Mouse (Mus musculus) T-helper 2 cell (primary cell): ENCODE results near the gene Spout1.

Experiments
- in situ Hi-C: fragments of 300-600 bp; cut with MboI, MseI; formaldehyde crosslinking; loops from one replicate; pipeline ENCODE4 v1.15.1; 2025; ENCODE audit warnings: high pct_unique_total_duplicates

Gene Spout1

DNA sequence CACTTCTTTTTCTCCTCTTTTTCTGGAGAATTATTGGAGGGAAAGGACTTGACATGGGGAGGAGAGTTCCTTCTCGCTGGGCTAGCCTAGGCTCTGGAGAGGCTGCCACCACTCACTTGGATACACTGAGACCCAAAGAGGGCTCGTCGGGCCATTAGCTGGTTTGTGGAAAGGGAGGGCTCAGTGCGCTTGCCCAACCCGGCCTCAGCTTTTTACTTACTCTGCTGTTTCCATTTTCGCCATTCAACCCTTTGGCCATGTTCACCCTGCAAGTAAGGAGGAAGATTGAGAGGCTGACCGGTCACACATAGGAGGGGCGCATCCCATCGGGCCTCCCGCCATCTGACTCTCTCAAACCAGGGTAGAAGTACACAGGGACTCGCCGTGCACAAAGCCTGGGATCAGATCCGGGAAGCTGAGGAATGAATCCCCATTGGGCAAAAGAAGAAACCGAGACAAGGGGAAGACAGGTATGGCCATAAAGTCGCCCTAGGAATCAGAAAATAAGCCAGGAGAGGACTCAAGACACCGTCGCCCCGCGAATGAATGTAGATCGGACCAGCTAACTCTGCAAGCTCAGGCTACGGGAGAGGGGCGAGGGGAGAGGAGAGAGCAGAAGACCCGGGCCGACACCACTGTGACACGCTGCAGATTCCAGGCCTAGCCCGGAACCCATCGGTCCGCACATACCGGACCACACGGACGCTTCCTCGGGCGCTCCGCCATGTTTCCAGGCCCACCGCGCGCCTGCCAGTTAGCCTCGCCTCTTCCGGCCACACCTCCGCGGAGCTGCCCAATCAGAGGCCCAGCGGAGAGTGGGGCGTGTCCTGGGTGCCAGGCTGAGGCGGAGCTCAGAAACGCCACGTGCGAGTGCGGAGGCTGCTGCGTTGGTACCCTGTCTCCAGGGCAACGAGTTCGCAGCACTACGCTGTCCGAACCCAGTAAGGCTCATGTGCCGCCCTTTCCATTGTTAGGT is at the start of gene Spout1:
Gene Spout1, minus strand, starts transcription at position 760 of the 976 bp plus-strand sequence.
- in situ Hi-C loops: loop anchor here (5.0 kb wide), 1 partner anchor 89 kb away; the partner anchor contains the start of gene Phyhd1

DNA sequence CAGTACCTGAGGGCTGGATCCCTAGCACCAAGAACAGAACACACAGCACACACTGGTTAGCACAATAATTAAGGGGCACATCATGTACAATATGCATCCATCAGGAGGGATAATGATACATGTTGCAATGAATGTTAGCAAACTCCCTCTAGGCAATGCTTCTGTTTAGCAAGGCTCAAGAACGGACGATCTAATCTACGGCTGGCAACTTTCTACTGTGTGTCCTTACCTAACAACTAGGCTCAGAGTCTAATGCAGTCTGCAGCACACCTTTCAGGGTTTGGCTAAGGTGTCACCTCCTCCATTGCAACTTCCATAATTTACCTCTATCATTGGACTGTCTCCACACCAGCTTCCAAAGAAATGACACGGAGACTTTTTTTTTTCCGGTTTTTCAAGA is 38.0 kb upstream of the Spout1 start:
- in situ Hi-C loops: no loop called here

DNA sequence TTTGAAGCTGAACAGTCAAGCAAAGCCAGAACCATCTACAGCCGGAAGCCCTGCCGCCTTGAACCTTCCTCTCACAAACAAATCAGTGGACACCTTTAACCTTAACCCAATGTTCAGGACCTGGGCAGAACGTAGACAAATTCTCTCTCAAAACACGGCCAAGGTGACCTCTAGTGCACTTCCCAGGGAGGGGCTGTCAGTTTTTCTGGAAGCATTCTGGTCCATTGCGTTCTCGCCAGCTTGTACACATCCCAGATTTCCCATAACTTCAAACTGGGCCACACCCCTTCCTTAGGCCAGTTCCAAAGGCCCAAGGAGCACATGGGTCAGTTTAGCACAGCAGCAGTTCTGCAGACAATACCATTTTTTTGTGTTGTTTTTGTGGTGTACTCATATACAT is 37.2 kb upstream of the Spout1 start:
- in situ Hi-C loops: no loop called here

DNA sequence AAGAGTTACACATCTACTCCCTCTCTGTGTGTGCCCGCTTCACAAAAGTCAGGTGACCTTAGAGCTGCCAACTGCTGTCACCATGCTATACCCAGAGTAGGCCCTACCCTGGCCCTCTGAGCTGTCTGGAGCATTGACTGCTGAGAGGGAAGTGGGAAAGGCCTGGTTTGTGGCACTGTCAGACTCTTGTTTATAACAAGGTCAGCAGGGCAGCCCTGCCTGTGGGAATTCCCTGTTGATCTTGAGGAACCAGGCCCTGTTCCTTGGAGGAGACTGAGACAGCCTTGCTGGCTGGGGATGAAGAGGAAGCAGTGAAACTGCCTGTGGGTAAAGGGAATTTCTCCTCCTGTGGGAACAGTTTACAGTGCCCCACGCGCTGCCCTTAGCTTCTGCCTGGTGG is 36.5 kb upstream of the Spout1 start:
- in situ Hi-C loops: no loop called here

DNA sequence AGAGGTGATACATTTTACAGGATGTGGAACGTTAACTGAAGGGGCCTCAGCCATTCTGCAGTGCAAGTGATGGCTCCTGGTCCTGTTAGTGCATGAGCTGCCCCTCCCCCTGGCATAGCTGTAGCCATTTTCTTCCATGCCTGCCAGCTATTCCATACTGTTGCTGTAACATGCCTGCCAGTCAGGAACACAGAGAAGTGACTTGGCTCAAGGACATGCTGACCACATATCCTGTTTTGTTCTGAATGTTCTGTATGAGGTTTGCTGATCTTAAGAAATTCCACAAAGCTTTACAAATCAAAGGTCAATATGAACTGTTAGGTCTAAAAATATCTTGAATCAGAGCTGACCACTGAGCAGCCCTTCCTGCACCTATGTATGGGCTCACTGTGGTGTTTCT is 34.7 kb upstream of the Spout1 start:
- in situ Hi-C loops: no loop called here

DNA sequence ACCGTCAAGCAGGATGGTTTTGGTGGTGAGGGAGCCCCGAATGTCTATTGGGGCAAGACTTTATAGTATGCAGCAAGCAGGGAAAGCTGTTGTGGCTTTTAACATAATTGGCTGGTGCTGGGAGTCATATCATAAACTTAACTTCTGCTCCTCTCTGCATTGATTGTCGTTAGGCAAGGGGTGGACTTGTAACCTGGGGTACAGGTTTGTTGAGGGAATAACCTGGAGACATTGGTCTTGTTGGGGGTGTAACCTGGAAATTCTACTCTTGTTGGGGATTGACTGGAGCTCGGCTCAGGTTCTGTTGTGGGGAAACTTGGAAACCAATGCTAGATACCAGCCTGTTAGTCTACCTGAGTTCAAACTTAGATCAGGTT is 33.9 kb upstream of the Spout1 start:
- in situ Hi-C loops: no loop called here

DNA sequence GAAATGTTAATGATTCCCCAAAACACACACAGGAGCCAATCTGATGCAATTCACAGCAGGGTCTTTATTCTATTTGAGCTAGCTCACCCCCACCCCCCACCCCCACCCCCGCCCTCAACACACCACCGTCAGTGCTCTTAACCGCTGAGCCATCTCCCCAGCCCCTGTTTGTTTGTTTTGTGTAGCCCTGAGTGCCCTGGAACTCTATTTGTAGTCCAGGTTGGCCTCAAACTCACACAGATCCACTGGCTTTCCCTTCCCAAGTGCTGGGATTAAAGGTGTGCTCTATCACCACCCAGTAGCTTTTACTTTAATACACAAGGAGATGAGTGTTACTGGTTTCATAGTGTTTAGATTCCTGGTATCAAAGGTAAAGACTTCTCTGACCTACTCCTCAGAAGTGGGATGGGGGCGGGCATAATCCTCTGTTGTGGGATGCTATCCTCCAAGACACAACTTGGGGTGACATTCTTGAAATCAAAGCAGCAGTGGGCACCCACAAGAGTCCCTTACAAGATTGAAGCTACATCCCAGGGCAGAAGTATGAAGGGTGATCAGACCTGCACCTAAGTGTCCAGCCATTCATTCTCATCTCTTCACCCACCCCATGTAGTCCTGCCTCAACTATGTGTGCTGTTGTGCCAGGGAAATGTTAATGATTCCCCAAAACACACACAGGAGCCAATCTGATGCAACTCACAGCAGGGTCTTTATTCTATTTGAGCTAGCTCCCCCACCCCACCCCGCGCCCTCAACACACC is 33.3 kb upstream of the Spout1 start:
- in situ Hi-C loops: no loop called here

DNA sequence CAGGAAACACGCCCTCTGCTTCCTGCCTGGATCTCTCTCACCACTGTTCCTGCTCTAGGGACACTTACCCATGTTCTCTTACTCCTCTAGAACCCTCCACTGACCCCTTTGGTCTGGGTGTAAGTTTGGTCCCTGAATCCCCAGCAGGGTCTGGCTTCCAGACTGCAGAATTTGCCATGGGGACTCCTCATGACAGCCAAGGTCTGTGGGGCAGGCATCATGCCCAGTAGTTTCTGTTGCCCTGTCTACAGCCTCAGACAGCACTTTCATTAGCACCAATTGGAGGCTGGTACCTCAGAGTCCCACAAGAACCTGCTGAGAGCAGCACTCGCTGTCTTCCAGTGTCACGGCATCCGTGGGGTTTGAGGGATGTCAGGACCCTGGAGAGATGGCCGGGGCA is 29.6 kb upstream of the Spout1 start:
- in situ Hi-C loops: loop anchor here (5.0 kb wide), 1 partner anchor 36 kb away; the partner anchor contains the start of gene Endog

DNA sequence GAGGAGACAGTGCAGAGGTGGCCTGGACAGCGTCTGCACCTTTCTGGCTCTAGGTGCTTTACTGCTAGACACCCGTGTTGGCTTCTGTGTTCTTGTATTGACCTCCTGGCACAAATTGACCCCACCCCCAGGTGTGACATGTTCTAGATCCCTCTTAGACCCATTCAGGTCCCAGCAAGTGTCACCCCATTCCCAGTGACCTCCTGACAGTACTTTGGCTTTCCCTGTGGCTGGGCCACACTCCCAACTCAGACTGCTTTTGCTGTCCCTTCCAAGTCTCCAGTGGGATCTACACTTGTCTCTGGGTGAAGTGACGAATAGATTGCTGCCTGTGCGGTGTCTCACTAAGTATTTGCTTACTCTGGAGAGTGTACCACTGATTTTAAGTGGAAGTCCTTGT is 29.1 kb upstream of the Spout1 start:
- in situ Hi-C loops: loop anchor here (5.0 kb wide), 1 partner anchor 35 kb away; the partner anchor contains the start of gene Endog

DNA sequence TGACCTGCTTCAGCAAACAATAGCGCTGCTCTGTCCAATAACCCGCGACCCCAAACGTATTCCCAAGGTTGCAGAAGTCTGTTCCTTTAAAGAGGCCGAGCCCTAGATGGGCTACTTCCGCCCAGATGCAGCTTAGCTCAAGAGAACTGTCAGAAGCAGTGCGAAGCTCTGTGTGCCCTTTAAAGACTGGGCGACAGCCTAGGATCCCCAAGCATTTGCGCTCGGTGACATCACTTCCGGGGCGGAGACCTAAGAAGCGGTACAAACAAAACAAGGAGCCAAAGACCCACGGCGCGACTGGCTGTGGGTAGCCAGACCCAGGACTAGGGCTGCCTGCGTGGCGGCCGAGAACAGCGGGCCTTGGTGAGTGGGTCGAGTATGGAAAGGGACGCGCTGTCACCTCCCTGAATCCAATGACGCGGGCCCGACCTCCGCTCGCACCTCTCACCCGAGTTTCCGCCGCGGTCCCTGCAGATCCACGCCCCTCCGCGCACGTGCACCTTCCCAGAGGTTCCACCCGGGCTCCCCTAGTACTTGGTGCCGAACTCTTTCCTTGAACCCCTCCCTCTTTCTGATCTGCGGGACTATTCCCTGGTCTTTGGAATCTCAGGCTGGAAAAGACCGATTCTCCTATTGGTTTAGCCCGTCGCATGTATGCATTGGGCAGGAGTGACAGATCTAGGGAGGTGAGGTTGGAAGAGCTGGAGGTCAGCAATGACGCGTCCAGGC is 27.5 kb upstream of the Spout1 start, which contains the start of gene Kyat1:
Gene Kyat1, minus strand, starts transcription at position 219 of the 729 bp plus-strand sequence.
- in situ Hi-C loops: loop anchor here (5.0 kb wide), 1 partner anchor 33 kb away; the partner anchor contains the start of gene Endog

DNA sequence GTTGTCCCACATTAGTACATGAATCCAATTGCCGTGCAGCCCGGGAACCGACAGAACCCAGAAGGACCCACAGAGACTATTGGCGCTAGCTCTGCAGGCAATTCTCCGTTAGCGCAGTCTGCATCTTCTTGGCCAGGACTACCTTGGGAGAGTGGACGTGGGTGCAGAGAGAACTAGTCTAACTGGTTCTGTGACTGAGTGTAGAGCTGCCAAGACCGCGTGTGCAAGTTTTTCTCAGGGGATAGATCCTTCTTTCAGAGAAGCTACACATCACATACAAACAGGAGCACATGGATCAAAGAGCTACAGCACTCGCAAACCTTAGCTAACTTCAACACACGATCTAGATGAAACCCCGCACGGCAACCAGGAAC is 27.0 kb upstream of the Spout1 start:
- in situ Hi-C loops: loop anchor here (5.0 kb wide), 1 partner anchor 33 kb away; the partner anchor contains the start of gene Endog

DNA sequence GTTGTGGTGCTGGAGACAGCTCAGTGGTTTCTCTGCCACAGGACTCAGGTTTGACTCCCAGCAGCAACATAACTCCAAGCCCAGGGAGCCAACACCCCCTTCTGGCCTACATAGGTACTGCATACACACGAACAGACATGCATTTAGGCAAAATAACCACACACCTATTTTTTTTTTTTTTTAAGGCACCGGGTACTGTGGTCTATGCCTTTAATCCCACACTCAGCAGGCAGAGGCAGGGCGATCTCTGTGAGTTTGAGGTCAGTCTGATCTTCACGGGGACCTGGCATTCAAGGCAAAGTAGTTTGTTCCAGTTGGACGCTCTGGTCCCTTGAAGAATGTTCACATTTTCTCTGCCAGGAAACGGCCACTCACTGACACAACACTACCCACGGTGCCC is 25.2 kb upstream of the Spout1 start:
- in situ Hi-C loops: no loop called here

DNA sequence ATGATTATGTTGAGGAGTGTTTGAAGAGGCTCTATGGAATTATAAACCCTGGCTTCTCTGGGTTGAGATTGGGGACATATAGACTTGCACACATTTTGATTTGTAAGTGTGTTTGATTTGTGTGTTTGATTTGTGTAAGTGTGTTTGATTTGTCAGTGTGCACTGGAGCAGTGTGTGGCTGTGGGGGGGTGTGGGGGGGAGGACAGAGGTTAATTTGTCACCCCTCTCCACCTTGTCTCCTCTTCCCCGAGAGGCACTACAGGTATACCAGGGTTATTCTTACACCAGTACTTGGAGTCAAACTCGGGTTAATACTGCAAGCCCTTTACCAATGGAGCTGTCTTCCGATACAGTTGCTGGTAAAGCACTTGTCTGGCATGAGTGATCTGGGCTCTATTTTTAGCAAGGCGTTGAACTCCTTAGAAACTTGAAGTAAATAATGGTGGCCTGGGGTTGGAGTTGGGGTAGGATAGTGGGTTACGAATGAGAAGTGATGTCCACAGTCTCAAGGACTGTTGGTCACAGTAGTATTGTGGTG is 22.2 kb upstream of the Spout1 start:
- in situ Hi-C loops: no loop called here

DNA sequence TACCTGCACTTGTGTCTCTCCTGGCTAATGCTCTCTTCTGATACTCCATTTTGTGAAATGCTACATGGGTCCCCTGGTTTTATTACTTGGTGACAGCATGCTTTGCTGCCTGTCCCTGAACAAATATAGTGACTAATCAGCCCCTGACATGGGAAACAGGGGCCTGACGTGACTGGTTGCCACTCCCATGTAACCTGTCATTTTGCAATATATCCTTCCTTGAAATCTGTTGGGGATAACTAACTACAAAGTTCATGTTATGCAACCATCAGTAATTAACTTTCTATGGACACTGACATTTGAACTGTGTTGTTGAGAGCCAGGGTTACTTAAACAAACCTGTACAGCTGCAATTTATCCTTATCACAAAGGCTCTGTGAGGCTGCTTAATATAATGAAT is 21.7 kb upstream of the Spout1 start:
- in situ Hi-C loops: no loop called here

DNA sequence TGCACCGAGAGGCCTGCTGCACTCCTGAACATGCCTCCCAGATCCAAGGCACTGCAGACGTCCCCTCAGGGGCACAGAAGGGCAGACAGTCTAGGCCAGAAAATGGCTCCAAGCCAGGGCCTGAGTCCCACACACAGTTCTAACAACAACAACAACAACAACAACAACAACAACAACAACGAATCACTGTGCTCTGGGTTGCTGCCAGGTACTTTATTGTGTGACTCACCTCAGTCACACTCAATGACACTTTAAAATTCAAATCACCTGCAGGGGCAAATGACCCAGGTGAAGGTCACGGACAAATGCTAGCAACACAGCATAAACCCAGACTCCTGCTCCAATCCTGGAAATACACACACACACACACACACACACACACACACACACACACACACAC is 19.8 kb upstream of the Spout1 start:
- in situ Hi-C loops: no loop called here

DNA sequence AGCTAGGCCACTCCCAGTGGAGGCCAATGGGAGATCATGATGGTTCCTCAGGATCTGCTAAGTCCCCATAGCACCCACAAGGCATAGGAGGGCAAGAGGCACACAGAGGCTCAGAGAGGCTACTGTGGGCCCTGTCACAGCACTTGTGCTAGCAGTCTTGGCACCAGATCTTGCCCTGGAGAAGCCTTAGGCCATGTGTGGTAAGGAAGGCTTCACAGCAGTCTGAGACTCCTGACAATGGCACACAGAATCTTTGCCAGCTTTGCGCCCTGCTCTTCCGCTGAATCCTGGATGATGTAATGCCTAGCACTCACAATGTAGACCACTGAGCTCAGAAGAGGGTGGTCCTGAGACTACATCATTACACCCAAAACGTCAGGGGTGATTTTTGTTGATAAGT is 16.4 kb upstream of the Spout1 start:
- in situ Hi-C loops: no loop called here

DNA sequence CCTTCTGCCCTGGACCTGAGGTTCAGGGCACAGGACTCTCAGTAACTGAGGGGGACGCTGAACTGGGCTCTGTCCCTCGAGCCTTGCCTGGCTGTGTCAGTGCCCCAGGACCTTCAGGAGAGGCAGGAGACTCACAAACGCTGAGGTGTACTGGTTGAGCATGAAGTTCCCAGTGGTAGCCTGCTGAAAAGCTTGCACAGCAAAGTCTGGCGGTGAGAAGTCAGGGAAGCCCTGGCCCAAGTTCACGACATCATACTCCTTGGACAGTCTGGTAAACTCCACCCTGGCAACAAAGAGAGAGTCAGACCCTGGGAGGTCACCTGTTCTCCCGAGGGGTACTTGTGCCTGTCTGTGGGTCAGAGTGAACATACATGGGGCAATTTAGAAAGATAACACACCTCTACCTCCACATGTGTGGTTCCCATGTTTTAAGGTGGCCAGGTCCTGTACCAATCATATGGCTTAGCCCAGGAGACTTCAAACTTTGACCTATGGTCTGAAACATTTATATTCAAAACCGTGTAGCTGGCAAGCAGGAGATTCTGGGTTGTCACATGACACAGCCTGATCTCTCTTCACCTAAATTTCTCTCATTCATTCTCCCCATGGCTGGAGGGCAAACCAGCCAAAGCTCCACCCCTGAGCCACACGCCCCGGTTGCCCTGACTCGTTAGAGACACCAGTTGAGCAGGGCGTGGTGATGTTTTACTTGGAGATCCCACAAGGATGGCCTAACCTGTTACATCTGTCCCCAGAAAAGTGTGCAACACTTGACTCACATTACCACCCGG is 13.7 kb upstream of the Spout1 start:
- in situ Hi-C loops: no loop called here

DNA sequence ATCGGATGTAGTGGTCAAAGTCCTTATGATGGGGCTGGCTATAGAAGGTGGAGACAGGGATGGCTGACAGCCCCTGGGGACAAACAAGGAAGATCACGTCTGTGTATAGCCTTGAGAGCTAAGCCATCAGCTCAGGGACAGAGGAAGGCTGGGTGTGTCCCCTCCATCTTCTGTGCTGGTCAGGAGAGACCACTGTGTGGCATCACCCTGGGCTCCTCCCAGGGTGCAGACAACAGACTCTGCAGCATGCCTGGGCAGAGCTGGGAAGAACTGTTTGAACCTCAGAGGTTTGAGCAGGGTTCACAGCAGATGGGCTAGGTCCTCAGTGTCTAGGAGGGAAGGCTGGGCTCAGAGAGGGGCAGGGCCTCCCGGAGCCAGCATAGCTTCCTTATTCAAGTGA is 7.4 kb upstream of the Spout1 start:
- in situ Hi-C loops: loop anchor here (5.0 kb wide), 1 partner anchor 42 kb away; no protein-coding TSS in a partner anchor

DNA sequence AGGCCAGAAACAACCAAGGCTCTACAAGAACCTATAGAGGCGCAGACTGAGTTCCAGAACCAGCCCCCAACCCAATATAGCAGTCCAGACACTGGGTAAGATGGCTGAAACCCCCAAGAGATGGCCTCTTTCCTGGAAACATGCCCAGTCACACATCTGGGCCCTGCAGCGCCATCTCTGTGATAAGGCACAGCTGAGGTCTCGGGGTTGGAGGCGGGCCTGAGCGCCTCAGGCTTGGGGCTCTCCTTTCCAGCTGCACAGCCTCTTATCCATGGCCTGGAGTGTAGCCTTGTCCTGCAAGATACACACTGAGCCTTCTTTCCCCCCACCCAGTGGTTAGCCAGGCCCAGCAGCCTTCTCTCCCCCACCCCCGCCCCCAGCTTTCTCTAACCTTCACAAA is 7.0 kb upstream of the Spout1 start:
- in situ Hi-C loops: loop anchor here (5.0 kb wide), 1 partner anchor 42 kb away; no protein-coding TSS in a partner anchor

DNA sequence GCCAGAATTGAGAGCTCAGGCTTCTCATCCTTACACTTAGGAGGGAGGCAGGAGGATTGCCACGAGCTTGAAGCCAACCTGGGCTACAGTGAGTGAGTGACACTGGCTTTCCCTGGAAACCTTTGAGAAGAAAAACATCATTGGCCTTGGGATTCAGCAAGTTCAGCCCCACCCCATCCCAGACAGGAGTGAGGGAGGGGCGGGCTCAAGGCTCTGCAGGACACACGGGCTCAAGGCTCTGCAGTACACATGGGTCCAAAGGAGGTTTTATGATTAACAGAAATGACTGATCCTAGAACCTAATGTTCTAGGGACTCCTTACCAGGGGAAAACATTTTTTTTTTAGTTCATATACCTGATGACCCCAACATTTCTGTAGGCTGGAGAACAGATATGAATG is 5.5 kb upstream of the Spout1 start:
- in situ Hi-C loops: no loop called here
